Mouse (Mus musculus) testis, adult 2 months (tissue): ENCODE measurements around the gene Hmgn3. TPM values are rescaled to one million over a fixed set of nuclear protein-coding genes. Genes with fewer than 3 reads are reported as not detected.

Experiments
- H3K27ac ChIP-seq: fragments of 200-500 bp; 2 replicates; pipeline ENCODE4 v1.5.1; 2012; ENCODE audit warnings: low read depth, low read length; ENCODE audit not compliant: control insufficient read depth, insufficient read depth
- H3K27me3 ChIP-seq: fragments of 200-500 bp; 2 replicates; pipeline ENCODE4 v1.6.1; 2012; ENCODE audit warnings: mild to moderate bottlenecking, low read length, moderate library complexity; ENCODE audit not compliant: control insufficient read depth, insufficient read depth
- H3K36me3 ChIP-seq: fragments of 200-500 bp; 2 replicates; pipeline ENCODE4 v1.6.1; 2012; ENCODE audit warnings: mild to moderate bottlenecking, low read length; ENCODE audit not compliant: control insufficient read depth, insufficient read depth
- H3K4me1 ChIP-seq: fragments of 200-500 bp; 2 replicates; pipeline ENCODE4 v1.6.1; 2012; ENCODE audit warnings: low read length; ENCODE audit not compliant: control insufficient read depth, insufficient read depth
- H3K4me3 ChIP-seq: fragments of 200-500 bp; 2 replicates; pipeline ENCODE4 v1.5.1; 2012; ENCODE audit warnings: low read depth, mild to moderate bottlenecking, low read length, moderate library complexity, mixed read lengths; ENCODE audit not compliant: control insufficient read depth
- CTCF ChIP-seq: fragments of 200-500 bp; IDR thresholded peaks from 2 replicates; pipeline ENCODE4 v1.5.1; 2012; ENCODE audit warnings: low read depth, mild to moderate bottlenecking, inconsistent platforms, low read length, moderate library complexity; ENCODE audit not compliant: control insufficient read depth, insufficient read depth, insufficient replicate concordance
- POLR2A ChIP-seq: fragments of 200-500 bp; IDR thresholded peaks from 2 replicates; pipeline ENCODE4 v1.6.1; 2012; ENCODE audit warnings: low read depth, mild to moderate bottlenecking, inconsistent platforms, low read length, moderate library complexity; ENCODE audit not compliant: control insufficient read depth
- polyA plus RNA-seq: library from polyadenylated mRNA; depleted of rRNA; stranded (reverse); fragments of >200 nt; gene quantifications from 2 replicates; pipeline ENCODE4 v1.2.3, GENCODE M21; 2012

Hmgn3 gene
- polyA plus RNA-seq, 1 experiment: 8.0 TPM

- Histone ChIP-seq H3K27ac (no peak overlapping the region), H3K36me3 (no peaks in the 10 kb centered on the region), H3K27me3 (no peaks in the 10 kb centered on the region), H3K4me3 (no peak overlapping the region), H3K4me1 (no peaks in the 10 kb centered on the region)
- TF ChIP-seq CTCF (no peak), POLR2A (no peak)
Observed at GRCm38 (mm10) chr9:83111117-83111686, 35.3 kb downstream of the Hmgn3 start.

GRCm38 (mm10) chr9:83110406-83111116, 35.9 kb downstream of the Hmgn3 start:
- Histone ChIP-seq H3K36me3 (no peaks in the 10 kb centered on the region), H3K27ac (no peak overlapping the region), H3K4me3 (no peak overlapping the region), H3K4me1 (no peaks in the 10 kb centered on the region), H3K27me3 (no peaks in the 10 kb centered on the region)
- no peak for TF ChIP-seq POLR2A
- no peak for TF ChIP-seq CTCF

- Histone ChIP-seq H3K27ac (no peak overlapping the region), H3K36me3 (no peaks in the 10 kb centered on the region)
Observed at GRCm38 (mm10) chr9:83109705-83110104, 36.8 kb downstream of the Hmgn3 start.

GRCm38 (mm10) chr9:83108821-83109220, 37.7 kb downstream of the Hmgn3 start:
- no peaks in the 10 kb centered on the region for H3K36me3 ChIP-seq
- no peaks in the 10 kb centered on the region for H3K27me3 ChIP-seq
- no peak overlapping the region for H3K27ac ChIP-seq
- H3K4me3 ChIP-seq: no peak overlapping the region
- H3K4me1 ChIP-seq: no peaks in the 10 kb centered on the region
- TF ChIP-seq CTCF (no peak), POLR2A (no peak)

More at GRCm38 (mm10) chr9:83109705-83110104, 36.8 kb downstream of the Hmgn3 start:
- Histone ChIP-seq H3K4me1 (no peaks in the 10 kb centered on the region), H3K27me3 (no peaks in the 10 kb centered on the region), H3K4me3 (no peak overlapping the region)
- TF ChIP-seq POLR2A: no peak
- no peak for TF ChIP-seq CTCF

GRCm38 (mm10) chr9:83103785-83104184, 42.7 kb downstream of the Hmgn3 start:
- Histone ChIP-seq H3K27ac (no peak overlapping the region), H3K4me3 (no peak overlapping the region), H3K27me3 (no peaks in the 10 kb centered on the region), H3K4me1 (no peaks in the 10 kb centered on the region), H3K36me3 (no peaks in the 10 kb centered on the region)
- no peak for TF ChIP-seq CTCF
- TF ChIP-seq POLR2A: no peak

GRCm38 (mm10) chr9:83101691-83102090, 44.8 kb downstream of the Hmgn3 start:
- H3K4me1 ChIP-seq: no peaks in the 10 kb centered on the region
- TF ChIP-seq POLR2A (no peak), CTCF (no peak)

GRCm38 (mm10) chr9:83100786-83101185, 45.7 kb downstream of the Hmgn3 start:
- no peaks in the 10 kb centered on the region for H3K36me3 ChIP-seq
- no peaks in the 10 kb centered on the region for H3K27me3 ChIP-seq
- no peak overlapping the region for H3K4me3 ChIP-seq
- H3K27ac ChIP-seq: no peak overlapping the region
- H3K4me1 ChIP-seq: no peaks in the 10 kb centered on the region
- no peak for TF ChIP-seq POLR2A
- no peak for TF ChIP-seq CTCF

More at GRCm38 (mm10) chr9:83101691-83102090, 44.8 kb downstream of the Hmgn3 start:
- no peaks in the 10 kb centered on the region for H3K36me3 ChIP-seq
- H3K4me3 ChIP-seq: no peak overlapping the region
- H3K27ac ChIP-seq: no peak overlapping the region
- no peaks in the 10 kb centered on the region for H3K27me3 ChIP-seq
